Mouse (Mus musculus) cortical plate, adult 2 months (tissue): Measurements from ENCODE around the gene Disp1.

Experiments
- CTCF ChIP-seq: fragments of 200-500 bp; IDR thresholded peaks from 2 replicates; pipeline ENCODE4 v1.5.1; 2011; ENCODE audit warnings: mild to moderate bottlenecking, control low read depth, low read length; ENCODE audit not compliant: insufficient read depth; ENCODE audit errors: extremely low read depth
- POLR2A ChIP-seq: fragments of 200-500 bp; IDR thresholded peaks from 2 replicates; pipeline ENCODE4 v1.6.1; 2011; ENCODE audit warnings: mild to moderate bottlenecking, low read length, control low read depth; ENCODE audit not compliant: insufficient read depth; ENCODE audit errors: extremely low read depth

DNA sequence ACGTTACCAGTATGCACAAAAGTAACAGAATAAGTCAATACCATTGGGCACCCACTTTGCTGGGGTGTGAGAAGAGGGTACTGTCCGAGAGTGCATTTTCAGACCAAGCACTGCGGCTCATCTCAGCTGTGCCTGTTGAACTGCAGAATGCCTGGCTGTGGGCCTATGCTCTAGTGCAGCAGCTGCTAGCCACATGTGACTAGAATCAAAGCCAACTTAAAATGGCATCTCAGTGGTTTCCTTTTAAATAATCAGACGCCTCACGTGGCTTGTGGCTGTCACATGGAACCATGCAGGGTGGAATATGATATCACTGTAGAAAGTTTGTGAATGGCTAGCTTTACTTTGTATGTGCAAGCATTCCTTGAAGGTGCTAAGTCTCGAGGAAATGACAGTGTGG is 172.0 kb downstream of the Disp1 start:
- TF ChIP-seq CTCF (no peak), POLR2A (no peak)
